Mouse (Mus musculus): Measurements from ENCODE around the gene Tysnd1. TPM values are rescaled to one million over a fixed set of nuclear protein-coding genes. Genes with fewer than 3 reads are reported as not detected.

The Tysnd1 gene
- polyA plus RNA-seq, 1 experiment, result 20.3 TPM

- H3K27me3 ChIP-seq (ENCODE audit: control insufficient read depth, insufficient read depth, insufficient read length), result peaks cover 3% of the 10 kb centered on the region
- no peak overlapping the region for H3K4me3 ChIP-seq (ENCODE audit: insufficient read depth, poor library complexity, severe bottlenecking)
- TF ChIP-seq CTCF (IDR thresholded peaks at IDR 0.05; ENCODE audit: control insufficient read depth, insufficient read depth, insufficient read length) (no peak), FOSL1 (IDR thresholded peaks at IDR 0.05; ENCODE audit: insufficient read depth, low read length, poor library complexity, severe bottlenecking) (no peak), MYOD1 (IDR thresholded peaks at IDR 0.05; ENCODE audit: control insufficient read depth, insufficient read length, low read depth) (no peak), MYOG (IDR thresholded peaks at IDR 0.05; ENCODE audit: control insufficient read depth, extremely low read depth, insufficient read length) (no peak), USF1 (IDR thresholded peaks at IDR 0.05; ENCODE audit: low read depth) (no peak), MAX (IDR thresholded peaks at IDR 0.05) (no peak), CEBPB (IDR thresholded peaks at IDR 0.05; ENCODE audit: low read depth) (no peak)
- no peak overlapping the region for H3ac ChIP-seq (ENCODE audit: control insufficient read depth, insufficient read length, low read depth)
- no peaks in the 10 kb centered on the region for H3K79me3 ChIP-seq (ENCODE audit: low read depth)
- no peaks in the 10 kb centered on the region for H3K36me3 ChIP-seq (ENCODE audit: control insufficient read depth, insufficient read depth)
- H3K79me2 ChIP-seq (ENCODE audit: control insufficient read depth, insufficient read depth), result no peaks in the 10 kb centered on the region
Observed at GRCm38 (mm10) chr10:61713601-61714000, 18.3 kb downstream of the Tysnd1 start.

GRCm38 (mm10) chr10:61714146-61714545, 18.8 kb downstream of the Tysnd1 start:
- no peaks in the 10 kb centered on the region for H3K79me2 ChIP-seq (ENCODE audit: control insufficient read depth, insufficient read depth)
- H3K36me3 ChIP-seq (ENCODE audit: control insufficient read depth, insufficient read depth), result no peaks in the 10 kb centered on the region
- H3K4me3 ChIP-seq (ENCODE audit: insufficient read depth, poor library complexity, severe bottlenecking), result no peak overlapping the region
- H3K79me3 ChIP-seq (ENCODE audit: low read depth), result no peaks in the 10 kb centered on the region
- H3K27me3 ChIP-seq (ENCODE audit: control insufficient read depth, insufficient read depth, insufficient read length), result peaks cover 3% of the 10 kb centered on the region
- TF ChIP-seq MYOG (IDR thresholded peaks at IDR 0.05; ENCODE audit: control insufficient read depth, extremely low read depth, insufficient read length), result no peak
- no peak for TF ChIP-seq USF1 (IDR thresholded peaks at IDR 0.05; ENCODE audit: low read depth)
- no peak for TF ChIP-seq CTCF (IDR thresholded peaks at IDR 0.05; ENCODE audit: control insufficient read depth, insufficient read depth, insufficient read length)
- no peak for TF ChIP-seq FOSL1 (IDR thresholded peaks at IDR 0.05; ENCODE audit: insufficient read depth, low read length, poor library complexity, severe bottlenecking)
- no peak for TF ChIP-seq MYOD1 (IDR thresholded peaks at IDR 0.05; ENCODE audit: control insufficient read depth, insufficient read length, low read depth)
- no peak for TF ChIP-seq MAX (IDR thresholded peaks at IDR 0.05)
- no peak for TF ChIP-seq CEBPB (IDR thresholded peaks at IDR 0.05; ENCODE audit: low read depth)
- H3ac ChIP-seq (ENCODE audit: control insufficient read depth, insufficient read length, low read depth), result no peak overlapping the region

- no peaks in the 10 kb centered on the region for H3K79me2 ChIP-seq (ENCODE audit: control insufficient read depth, insufficient read depth)
- H3ac ChIP-seq (ENCODE audit: control insufficient read depth, insufficient read length, low read depth), result peak within 1 kb of the TSS; percentile 39
- H3K4me3 ChIP-seq (ENCODE audit: insufficient read depth, poor library complexity, severe bottlenecking), result peak within 1 kb of the TSS; percentile 52
- no peaks in the 10 kb centered on the region for H3K79me3 ChIP-seq (ENCODE audit: low read depth)
- H3K36me3 ChIP-seq (ENCODE audit: control insufficient read depth, insufficient read depth), result no peaks in the 10 kb centered on the region
- TF ChIP-seq MAX (IDR thresholded peaks at IDR 0.05) (no peak), USF1 (IDR thresholded peaks at IDR 0.05; ENCODE audit: low read depth) (no peak), CTCF (IDR thresholded peaks at IDR 0.05; ENCODE audit: control insufficient read depth, insufficient read depth, insufficient read length) (no peak), MYOG (IDR thresholded peaks at IDR 0.05; ENCODE audit: control insufficient read depth, extremely low read depth, insufficient read length) (no peak), FOSL1 (IDR thresholded peaks at IDR 0.05; ENCODE audit: insufficient read depth, low read length, poor library complexity, severe bottlenecking) (no peak), CEBPB (IDR thresholded peaks at IDR 0.05; ENCODE audit: low read depth) (no peak), MYOD1 (IDR thresholded peaks at IDR 0.05; ENCODE audit: control insufficient read depth, insufficient read length, low read depth) (no peak)
- peaks cover 3% of the 10 kb centered on the region for H3K27me3 ChIP-seq (ENCODE audit: control insufficient read depth, insufficient read depth, insufficient read length)
Observed at GRCm38 (mm10) chr10:61714771-61715461, 19.6 kb downstream of the Tysnd1 start, which contains the start of gene Aifm2. Aifm2 (plus strand) TSS chr10:61715263.

- no peaks in the 10 kb centered on the region for H3K79me2 ChIP-seq (ENCODE audit: control insufficient read depth, insufficient read depth)
- H3K27me3 ChIP-seq (ENCODE audit: control insufficient read depth, insufficient read depth, insufficient read length), result peaks cover 3% of the 10 kb centered on the region
Observed at GRCm38 (mm10) chr10:61715462-61715837, 20.1 kb downstream of the Tysnd1 start.

GRCm38 (mm10) chr10:61715996-61716864, 20.9 kb downstream of the Tysnd1 start:
- TF ChIP-seq USF1 (IDR thresholded peaks at IDR 0.05; ENCODE audit: low read depth) (no peak), FOSL1 (IDR thresholded peaks at IDR 0.05; ENCODE audit: insufficient read depth, low read length, poor library complexity, severe bottlenecking) (no peak)
- H3K4me3 ChIP-seq (ENCODE audit: insufficient read depth, poor library complexity, severe bottlenecking), result no peak overlapping the region

More at GRCm38 (mm10) chr10:61715462-61715837, 20.1 kb downstream of the Tysnd1 start:
- TF ChIP-seq MYOG (IDR thresholded peaks at IDR 0.05; ENCODE audit: control insufficient read depth, extremely low read depth, insufficient read length), result no peak
- no peak for TF ChIP-seq USF1 (IDR thresholded peaks at IDR 0.05; ENCODE audit: low read depth)
- TF ChIP-seq MAX (IDR thresholded peaks at IDR 0.05), result no peak
- no peak for TF ChIP-seq CTCF (IDR thresholded peaks at IDR 0.05; ENCODE audit: control insufficient read depth, insufficient read depth, insufficient read length)
- TF ChIP-seq FOSL1 (IDR thresholded peaks at IDR 0.05; ENCODE audit: insufficient read depth, low read length, poor library complexity, severe bottlenecking), result no peak
- no peak for TF ChIP-seq CEBPB (IDR thresholded peaks at IDR 0.05; ENCODE audit: low read depth)
- no peak for TF ChIP-seq MYOD1 (IDR thresholded peaks at IDR 0.05; ENCODE audit: control insufficient read depth, insufficient read length, low read depth)
- no peaks in the 10 kb centered on the region for H3K79me3 ChIP-seq (ENCODE audit: low read depth)
- peak overlapping the region; percentile 52 for H3K4me3 ChIP-seq (ENCODE audit: insufficient read depth, poor library complexity, severe bottlenecking)
- H3K36me3 ChIP-seq (ENCODE audit: control insufficient read depth, insufficient read depth), result no peaks in the 10 kb centered on the region
- H3ac ChIP-seq (ENCODE audit: control insufficient read depth, insufficient read length, low read depth), result peak overlapping the region; percentile 39

More at GRCm38 (mm10) chr10:61715996-61716864, 20.9 kb downstream of the Tysnd1 start:
- no peak overlapping the region for H3ac ChIP-seq (ENCODE audit: control insufficient read depth, insufficient read length, low read depth)
- H3K79me3 ChIP-seq (ENCODE audit: low read depth), result no peaks in the 10 kb centered on the region
- H3K27me3 ChIP-seq (ENCODE audit: control insufficient read depth, insufficient read depth, insufficient read length), result no peaks in the 10 kb centered on the region
- no peaks in the 10 kb centered on the region for H3K36me3 ChIP-seq (ENCODE audit: control insufficient read depth, insufficient read depth)
- H3K79me2 ChIP-seq (ENCODE audit: control insufficient read depth, insufficient read depth), result no peaks in the 10 kb centered on the region
